29 mouse cellular contexts compared by ENCODE assay signal in genomic region chr11:118068812-118069332, GRCm38 (mm10).
A peak's percentile ranks its signal among the peaks of the same experiment; 100 is the strongest.
DNase-seq lines count a peak whose midpoint lies in the region; ATAC-seq and TF ChIP-seq lines count a peak whose summit lies in the region.
"Had no signal": no experiment of that assay in that cellular context is flagged by ENCODE, and none has a peak within 500 bp of the region (broad histone marks: within the 10 kb centered on the region; RNA-seq: fewer than 3 reads in every experiment).

No protein-coding gene starts in this region.

- no peak overlapping the region for H3K4me3 ChIP-seq in kidney, embryonic 16.5 days (ENCODE audit: low read length)
- H3K4me3 ChIP-seq in hindbrain, embryonic 14.5 days (replicated peaks; ENCODE audit: low read length) = no peak overlapping the region
- no peak overlapping the region for H3K4me3 ChIP-seq in neural tube, embryonic 13.5 days
- H3K4me3 ChIP-seq: embryonic facial prominence, embryonic 10.5 days; embryonic facial prominence, embryonic 15.5 days; forebrain, embryonic 12.5 days; heart, adult 2 months; heart, embryonic 13.5 days; intestine, embryonic 15.5 days; liver, embryonic 12.5 days; midbrain, embryonic 12.5 days; stomach, embryonic 15.5 days had no signal

- H3K27me3 ChIP-seq in kidney, embryonic 16.5 days (ENCODE audit: insufficient read depth, low read length) = no peaks in the 10 kb centered on the region
- no peaks in the 10 kb centered on the region for H3K27me3 ChIP-seq in hindbrain, embryonic 14.5 days (ENCODE audit: control insufficient read depth, insufficient read depth, low read length)
- no peaks in the 10 kb centered on the region for H3K27me3 ChIP-seq in neural tube, embryonic 13.5 days
- H3K27me3 ChIP-seq: embryonic facial prominence, embryonic 15.5 days; forebrain, embryonic 12.5 days; intestine, embryonic 15.5 days; midbrain, embryonic 12.5 days; stomach, embryonic 15.5 days had no signal

- WGBS in kidney, embryonic 16.5 days = 23% methylated on average over 16 of the region's 16 CpGs
- 79% methylated on average over 16 of the region's 16 CpGs for WGBS in hindbrain, embryonic 14.5 days
- 57% methylated on average over 16 of the region's 16 CpGs for WGBS in neural tube, embryonic 13.5 days

- H3K4me2 ChIP-seq in kidney, embryonic 16.5 days (replicated peaks; ENCODE audit: low read depth, low read length) = peak overlapping the region; percentile 24
- no peak overlapping the region for H3K4me2 ChIP-seq in hindbrain, embryonic 14.5 days (replicated peaks)
- no peak overlapping the region for H3K4me2 ChIP-seq in neural tube, embryonic 13.5 days
- H3K4me2 ChIP-seq: embryonic facial prominence, embryonic 15.5 days; forebrain, embryonic 12.5 days; heart, embryonic 13.5 days; intestine, embryonic 15.5 days; liver, embryonic 12.5 days; midbrain, embryonic 12.5 days; stomach, embryonic 15.5 days had no signal

- no peak for DNase-seq in kidney, postnatal 14 days
- DNase-seq in brain, embryonic 14.5 days (ENCODE audit: low read depth) = peak; percentile 33
- no peak for DNase-seq in hindbrain, embryonic 14.5 days (ENCODE audit: low spot score)
- DNase-seq in yolk sac, embryonic 10.5 days (ENCODE audit: low spot score) = no peak
- DNase-seq in left cerebral cortex, postnatal 10 days (ENCODE audit: extremely low spot score in 1 of 2, low spot score in 2 of 2) = no peak
- DNase-seq: adrenal gland, postnatal 25 days; B cell, adult 2 months; cerebellum, adult 2 months; cerebellum, postnatal 25 days; forebrain, postnatal 0 days; heart, adult 2 months; heart, postnatal 10 days; kidney, adult 2 months; layer of hippocampus, adult 9-11 months; liver, postnatal 0 days; lung, postnatal 36 days; retina, postnatal 1 day; right cerebral cortex, postnatal 14 days; thymus, postnatal 14 days had no signal

- intact Hi-C loops in left cerebral cortex, postnatal 10 days (cut with DNase I) = no loop called here

- 0 out of 2 replicates have a peak overlapping the region, but pooled peaks have one; percentile 16 for H3K27ac ChIP-seq in kidney, embryonic 16.5 days (ENCODE audit: low read length)
- peak overlapping the region; percentile 62 for H3K27ac ChIP-seq in hindbrain, embryonic 14.5 days
- peak overlapping the region; percentile 83 for H3K27ac ChIP-seq in neural tube, embryonic 13.5 days (replicated peaks)
- H3K27ac ChIP-seq: embryonic facial prominence, embryonic 10.5 days; embryonic facial prominence, embryonic 15.5 days; forebrain, embryonic 12.5 days; heart, adult 2 months; heart, embryonic 13.5 days; intestine, embryonic 15.5 days; liver, embryonic 12.5 days; midbrain, embryonic 12.5 days; stomach, embryonic 15.5 days had no signal

- peak; percentile 20; the same call in 1 of the 2 replicates for ATAC-seq in kidney, embryonic 16.5 days (ENCODE audit: low FRiP score, low TSS enrichment)
- ATAC-seq in hindbrain, embryonic 14.5 days (ENCODE audit: low FRiP score) = 0 out of 2 replicates have a peak, but pooled peaks have one; percentile 47
- ATAC-seq in neural tube, embryonic 13.5 days (ENCODE audit: low read depth) = peak; percentile 41; the same call in 1 of the 2 replicates
- ATAC-seq: forebrain, postnatal 0 days; intestine, embryonic 15.5 days; liver, embryonic 12.5 days; liver, postnatal 0 days had no signal

- TF ChIP-seq CTCF in brain, embryonic 14.5 days (IDR thresholded peaks at IDR 0.05; ENCODE audit: borderline replicate concordance, extremely low read depth, insufficient read depth, insufficient read length) = no peak

- no peaks in the 10 kb centered on the region for H3K36me3 ChIP-seq in kidney, embryonic 16.5 days (ENCODE audit: insufficient read depth, low read length)
- no peaks in the 10 kb centered on the region for H3K36me3 ChIP-seq in hindbrain, embryonic 14.5 days (replicated peaks; ENCODE audit: control insufficient read depth, insufficient read depth)
- no peaks in the 10 kb centered on the region for H3K36me3 ChIP-seq in neural tube, embryonic 13.5 days
- H3K36me3 ChIP-seq: embryonic facial prominence, embryonic 10.5 days; embryonic facial prominence, embryonic 15.5 days; forebrain, embryonic 12.5 days; heart, embryonic 13.5 days; intestine, embryonic 15.5 days; liver, embryonic 12.5 days; midbrain, embryonic 12.5 days; stomach, embryonic 15.5 days had no signal

- no peaks in the 10 kb centered on the region for H3K9me3 ChIP-seq in kidney, embryonic 16.5 days (ENCODE audit: low read length)
- H3K9me3 ChIP-seq in hindbrain, embryonic 14.5 days (ENCODE audit: control insufficient read depth, low read length) = no peaks in the 10 kb centered on the region
- H3K9me3 ChIP-seq in neural tube, embryonic 13.5 days = no peaks in the 10 kb centered on the region
- H3K9me3 ChIP-seq: embryonic facial prominence, embryonic 10.5 days; embryonic facial prominence, embryonic 15.5 days; forebrain, embryonic 12.5 days; heart, embryonic 13.5 days; intestine, embryonic 15.5 days; liver, embryonic 12.5 days; midbrain, embryonic 12.5 days; stomach, embryonic 15.5 days had no signal

- H3K4me1 ChIP-seq in kidney, embryonic 16.5 days (ENCODE audit: insufficient read depth, low read length) = peaks cover 34% of the 10 kb centered on the region
- H3K4me1 ChIP-seq in hindbrain, embryonic 14.5 days (replicated peaks; ENCODE audit: control insufficient read depth, insufficient read depth, low read length) = 0 out of 2 replicates have a peak, but pooled peaks cover 5% of the 10 kb centered on the region
- peaks cover 19% of the 10 kb centered on the region for H3K4me1 ChIP-seq in neural tube, embryonic 13.5 days (replicated peaks)

- TF ChIP-seq POLR2A in brain, embryonic 14.5 days (IDR thresholded peaks at IDR 0.05; ENCODE audit: borderline replicate concordance, extremely low read depth, insufficient read depth, insufficient read length, poor library complexity, severe bottlenecking) = no peak

- peak overlapping the region; percentile 40; the same call in 1 of the 2 replicates for H3K9ac ChIP-seq in kidney, embryonic 16.5 days (replicated peaks; ENCODE audit: low read length)
- H3K9ac ChIP-seq in hindbrain, embryonic 14.5 days = no peak overlapping the region
- no peak overlapping the region for H3K9ac ChIP-seq in neural tube, embryonic 13.5 days
- H3K9ac ChIP-seq: embryonic facial prominence, embryonic 15.5 days; forebrain, embryonic 12.5 days; forebrain, postnatal 0 days; heart, embryonic 13.5 days; intestine, embryonic 15.5 days; liver, embryonic 12.5 days; liver, postnatal 0 days; midbrain, embryonic 12.5 days; stomach, embryonic 15.5 days had no signal

Comparison
In these comparisons a context has a peak if more than half of its experiments do, and no peak if none do; other contexts are left out.
1. H3K27ac ChIP-seq: peak in every context shown above with its lines; median percentile 83 in neural tube, embryonic 13.5 days; 62 in hindbrain, embryonic 14.5 days; 16 in kidney, embryonic 16.5 days.